Mouse (Mus musculus): Measurements from ENCODE around the gene Tmem209.
A peak's percentile ranks its signal among the peaks of the same experiment; 100 is the strongest.

Tmem209 gene

DNA sequence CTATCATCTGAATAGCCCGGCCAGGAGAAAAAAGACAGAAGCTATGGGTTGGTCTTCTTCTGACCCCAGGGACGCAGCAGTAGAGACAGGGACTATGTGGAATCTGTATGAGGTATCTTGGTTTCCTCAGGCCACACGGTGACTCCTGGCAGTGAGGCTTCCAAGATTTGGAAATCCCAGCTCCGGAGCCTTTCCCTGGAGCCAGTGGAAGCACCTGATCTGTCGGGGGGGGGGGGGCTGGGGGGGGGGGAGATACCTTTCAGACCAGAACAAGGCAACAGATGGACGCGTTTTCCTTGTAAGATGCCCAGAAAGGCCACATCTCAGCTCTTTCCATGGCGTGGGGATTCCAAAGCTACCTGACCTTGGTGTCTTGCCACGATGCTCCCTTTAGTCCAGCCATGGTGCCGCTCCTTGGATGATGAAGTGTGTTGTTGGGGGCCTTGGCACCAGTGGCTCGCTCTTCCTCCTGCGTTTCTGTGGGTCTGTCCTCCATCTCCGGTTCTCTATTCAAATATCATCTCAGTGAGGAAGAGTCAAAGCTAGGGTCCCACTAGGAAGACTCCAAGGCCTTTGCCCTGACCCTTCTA, 47.7 kb downstream of the Tmem209 start:
- DNase-seq (ENCODE audit: low read depth): no peak

DNA sequence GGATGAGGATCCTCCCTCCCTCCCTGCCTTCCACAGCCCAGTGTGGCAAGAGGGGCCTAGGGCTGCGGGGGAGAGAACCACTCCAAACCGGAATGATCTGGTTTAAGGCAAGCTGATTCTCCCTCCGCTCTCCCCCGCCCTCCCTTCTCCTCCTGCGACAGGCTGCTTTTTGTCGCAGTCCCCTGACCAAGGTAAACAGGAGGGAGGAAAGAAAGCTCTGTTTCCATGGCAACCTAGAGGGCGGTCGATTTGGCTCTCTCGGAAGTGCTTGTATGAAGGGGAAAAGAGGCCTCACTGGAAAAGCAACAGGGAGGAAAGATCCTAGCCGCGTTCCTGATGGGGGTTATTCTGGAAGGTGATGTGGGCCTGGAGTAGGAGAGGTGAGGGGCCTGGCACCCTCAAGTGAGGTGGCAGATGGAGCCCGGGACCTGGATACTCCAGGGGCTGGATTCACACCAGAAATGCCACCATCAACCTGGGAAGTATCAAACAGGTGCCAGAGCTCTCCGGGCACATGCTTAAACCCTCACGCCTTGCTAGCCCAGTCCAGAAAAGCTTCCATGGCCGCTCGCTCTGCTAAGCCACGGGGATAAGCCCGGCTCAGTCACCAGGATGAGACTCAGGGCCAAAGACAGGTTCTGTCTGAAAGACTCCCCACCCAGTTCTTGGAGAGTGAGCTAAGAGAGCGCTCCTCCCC, 48.7 kb downstream of the Tmem209 start:
- peak; percentile 34 for DNase-seq (ENCODE audit: low read depth)

DNA sequence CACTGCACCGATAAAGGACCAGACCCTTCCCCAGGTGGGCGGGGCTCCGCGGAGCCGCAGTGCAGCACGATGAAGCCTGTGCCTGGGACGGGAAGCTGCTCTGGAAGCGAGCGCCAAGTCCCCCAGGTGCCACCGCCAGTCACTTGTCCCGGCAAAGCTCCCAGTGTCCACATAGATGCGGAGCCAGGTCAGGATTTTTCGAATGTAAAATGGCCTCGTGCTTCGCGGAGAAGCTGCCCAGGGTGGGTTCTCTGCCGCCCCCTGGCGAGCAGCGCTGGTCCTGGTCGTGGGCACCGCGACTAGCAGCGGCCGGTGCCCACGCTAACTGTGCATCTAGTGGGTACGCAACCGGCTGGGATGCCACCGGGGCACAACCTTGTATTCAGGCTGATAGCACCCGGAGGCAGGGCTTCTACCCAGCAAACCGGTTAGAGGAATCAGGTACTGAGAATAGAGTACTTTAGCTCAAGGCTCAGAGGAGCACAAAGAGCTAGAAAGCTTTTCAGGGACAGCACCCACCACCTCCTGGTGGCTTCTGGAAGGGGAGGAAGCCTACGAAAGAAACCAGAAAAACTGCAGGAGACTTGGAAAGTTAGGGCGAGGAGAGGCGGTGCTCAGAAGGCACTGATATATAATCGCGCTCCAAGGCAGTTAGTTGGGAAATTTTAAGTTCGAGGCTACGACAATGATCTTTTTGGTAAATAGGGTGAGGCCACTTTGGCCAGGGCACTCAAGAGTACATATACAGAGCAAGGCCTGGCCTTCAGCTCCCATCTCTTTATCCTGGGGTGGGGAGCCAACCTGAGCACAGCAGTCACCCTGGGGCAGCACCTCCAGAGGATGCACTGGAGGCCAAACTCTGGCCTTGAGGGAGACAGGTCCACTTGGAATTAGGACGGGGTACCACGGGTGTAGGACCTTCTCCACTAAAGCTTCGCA, 49.5 kb downstream of the Tmem209 start:
- peak; percentile 85 for DNase-seq (ENCODE audit: low read depth)

DNA sequence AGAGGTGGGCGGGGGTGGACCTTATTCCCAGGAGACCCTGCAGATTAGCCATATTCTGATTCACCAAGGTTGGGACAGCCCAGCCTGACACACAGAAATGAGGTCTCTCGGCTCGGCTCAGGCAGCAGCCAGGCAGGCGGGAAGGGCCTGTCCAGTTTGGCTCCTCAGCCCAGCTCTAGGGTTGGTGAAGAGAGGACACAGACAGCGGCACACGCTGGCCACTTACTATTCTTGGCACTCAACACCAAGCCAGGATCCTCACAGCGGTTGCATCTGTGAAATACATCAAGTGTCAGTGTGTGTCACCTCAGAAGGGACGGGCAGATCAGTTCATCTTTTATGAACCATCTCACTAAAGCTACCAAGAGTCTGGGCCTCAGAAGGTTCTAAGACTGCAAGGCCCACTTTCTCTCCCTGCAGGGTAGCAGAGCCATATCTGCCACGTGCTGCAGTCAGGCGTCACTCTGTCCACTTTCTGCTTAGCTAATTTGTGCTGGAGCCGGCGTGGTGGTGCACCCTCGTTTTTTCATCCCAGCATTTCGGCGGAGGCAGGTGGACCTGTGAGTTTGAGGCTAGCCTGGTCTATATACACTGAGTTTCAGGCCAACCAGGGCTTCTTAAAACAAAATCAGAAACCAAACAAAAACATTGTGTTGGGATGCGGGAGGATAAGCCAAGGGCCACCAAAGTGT, 50.4 kb downstream of the Tmem209 start:
- no peak for DNase-seq (ENCODE audit: low read depth)

DNA sequence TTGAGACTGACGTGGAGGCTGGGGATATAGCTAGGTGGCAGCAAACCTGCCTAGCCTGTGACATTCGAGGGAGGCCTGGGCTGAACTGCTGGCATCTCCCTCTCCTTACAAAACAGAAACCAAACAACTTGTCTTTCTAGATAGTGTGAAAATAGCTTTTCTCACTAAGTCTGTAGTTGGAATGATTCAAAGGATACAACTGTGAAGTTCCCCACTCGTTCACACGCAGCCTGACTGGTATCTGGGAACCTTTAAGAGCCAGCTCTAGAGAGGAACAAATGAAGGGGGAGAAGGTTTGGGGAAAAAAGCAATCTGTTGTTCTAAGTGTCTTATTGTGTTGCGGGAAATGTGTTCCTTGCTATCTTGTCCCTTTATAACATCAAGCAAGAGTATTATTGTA, 51.0 kb downstream of the Tmem209 start:
- peak; percentile 10 for DNase-seq (ENCODE audit: low read depth)

DNA sequence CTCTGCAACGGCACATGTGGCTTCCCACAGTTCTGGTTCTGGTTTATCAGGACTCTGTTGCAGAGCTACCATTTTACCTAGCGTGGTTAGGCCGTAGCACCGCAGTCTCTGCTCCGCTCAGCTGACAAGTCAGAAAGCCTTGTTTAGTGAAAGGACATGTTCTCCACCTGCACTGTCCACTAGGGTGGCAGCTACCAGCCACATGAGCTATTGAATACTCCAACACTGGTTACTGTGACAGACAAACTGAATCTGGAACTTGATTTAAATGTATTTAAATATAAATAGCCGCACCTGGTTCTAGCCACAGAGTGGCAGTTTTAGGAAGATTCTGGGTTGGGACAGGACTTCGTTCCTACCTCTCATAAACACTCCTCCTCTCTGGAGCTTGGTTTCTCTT, 52.6 kb downstream of the Tmem209 start:
- DNase-seq (ENCODE audit: low read depth): no peak

DNA sequence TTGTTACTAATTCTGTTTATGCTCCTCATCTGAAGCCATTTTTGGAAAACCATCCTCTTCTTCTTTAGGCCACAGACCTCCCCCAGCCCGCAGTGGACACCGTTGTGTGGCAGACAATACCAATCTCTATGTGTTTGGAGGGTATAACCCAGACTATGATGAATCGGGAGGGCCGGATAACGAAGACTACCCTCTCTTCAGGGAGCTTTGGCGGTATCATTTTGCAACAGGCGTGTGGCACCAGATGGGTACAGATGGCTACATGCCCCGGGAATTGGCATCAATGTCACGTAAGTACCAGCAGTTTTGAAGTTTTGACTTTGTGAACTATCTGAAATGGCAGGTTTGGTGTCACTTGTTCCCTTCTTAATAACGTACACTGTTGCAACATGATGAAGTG, 70.0 kb downstream of the Tmem209 start:
- DNase-seq (ENCODE audit: low read depth): no peak

DNA sequence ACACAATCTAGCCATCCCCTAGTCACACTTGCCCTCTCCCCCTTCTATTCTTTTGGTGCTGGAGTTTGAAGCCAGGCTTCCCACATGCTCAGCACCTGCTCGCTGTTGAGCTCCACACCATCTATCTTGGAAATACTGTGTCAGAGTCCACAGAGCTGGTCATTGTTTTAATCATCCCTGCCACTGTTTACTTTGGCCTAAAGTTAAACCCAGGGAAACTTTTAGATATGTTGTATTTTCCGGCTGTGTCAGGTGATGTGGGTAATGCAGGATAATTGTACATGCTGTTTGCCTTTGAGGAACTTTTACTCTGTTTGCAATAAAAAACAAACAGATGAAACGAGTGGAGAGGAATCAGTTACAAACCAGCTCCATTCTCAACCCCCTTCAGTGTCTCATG, 72.5 kb downstream of the Tmem209 start:
- DNase-seq (ENCODE audit: low read depth): no peak

DNA sequence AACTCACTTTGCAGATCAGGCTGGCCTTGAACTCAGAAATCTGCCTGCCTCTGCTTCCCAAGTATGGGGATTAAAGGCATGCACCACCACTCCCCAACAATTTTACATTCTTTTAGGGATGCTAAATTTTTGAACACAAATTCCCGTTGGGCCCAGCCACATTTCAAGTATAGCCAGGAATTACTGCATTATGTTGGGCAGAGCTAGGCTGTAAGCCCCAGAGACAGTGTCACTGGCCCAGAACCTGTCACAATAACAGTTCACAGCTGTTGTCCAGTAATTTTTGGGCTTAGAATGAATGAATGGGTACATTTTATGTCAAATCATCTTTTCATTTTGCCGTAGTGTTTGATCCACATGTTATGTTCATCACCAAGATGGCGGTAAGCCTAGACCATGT, 73.1 kb downstream of the Tmem209 start:
- DNase-seq (ENCODE audit: low read depth): no peak

DNA sequence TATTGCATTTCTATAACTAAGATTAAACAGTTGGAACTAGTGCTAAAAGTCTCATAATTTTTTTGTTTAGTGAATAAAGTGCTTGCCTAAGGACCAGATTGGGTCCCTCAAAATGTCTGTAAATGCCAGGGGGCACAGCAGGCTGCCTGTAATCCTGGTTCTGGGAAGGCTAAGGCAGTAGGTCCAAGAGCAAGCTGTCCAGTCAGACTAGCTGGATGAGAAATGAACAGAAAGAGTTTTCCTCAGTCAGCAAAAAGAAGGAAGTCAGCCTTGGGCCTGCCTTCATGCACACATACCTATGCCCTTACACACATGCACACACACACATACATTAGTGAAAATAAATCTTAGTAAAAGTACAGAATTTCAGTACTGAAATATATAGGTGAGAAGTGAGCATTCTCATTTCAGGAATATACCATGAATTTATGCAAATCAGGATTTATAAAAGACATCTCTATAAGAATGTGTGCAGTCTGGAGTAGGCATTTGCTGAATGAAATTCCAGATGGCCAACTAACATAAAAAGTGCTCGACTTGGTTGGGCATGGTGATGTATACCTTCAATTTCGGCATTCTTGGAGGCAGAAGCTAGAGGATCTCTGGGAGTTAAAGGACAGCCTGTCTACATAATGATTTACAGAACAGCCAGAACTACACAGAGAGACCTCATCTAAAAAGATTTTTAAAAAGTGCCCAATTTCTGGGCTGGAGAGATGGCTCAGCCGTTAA, 77.0 kb downstream of the Tmem209 start:
- DNase-seq (ENCODE audit: low read depth): no peak
